12 mouse cellular contexts compared by ENCODE assay signal in genomic region chr13:94037313-94038051, GRCm38 (mm10). TPM values are rescaled to one million over a fixed set of nuclear protein-coding genes. Genes with fewer than 3 reads are reported as not detected.
DNase-seq lines count a peak whose midpoint lies in the region; ATAC-seq lines count a peak whose summit lies in the region.
"Had no signal": no experiment of that assay in that cellular context is flagged by ENCODE, and none has a peak within 500 bp of the region (broad histone marks: within the 10 kb centered on the region; RNA-seq: fewer than 3 reads in every experiment).

No protein-coding gene starts in this region.

- H3K27me3 ChIP-seq in forebrain, embryonic 12.5 days = 0 out of 2 replicates have a peak, but pooled peaks cover 4% of the 10 kb centered on the region
- H3K27me3 ChIP-seq: CH12.LX; embryonic facial prominence, embryonic 12.5 days had no signal

- no peak overlapping the region for H3K4me2 ChIP-seq in forebrain, embryonic 12.5 days
- H3K4me2 ChIP-seq: embryonic facial prominence, embryonic 12.5 days had no signal

- DNase-seq in kidney, adult 8-10 months = peak; percentile 4 to 40
- DNase-seq in kidney, adult 18-20 months = no peak
- DNase-seq in heart, postnatal 4 days = peak; percentile 50
- DNase-seq in lung, postnatal 14 days = peak; percentile 32
- no peak for DNase-seq in embryo, embryonic 11 days
- DNase-seq in layer of hippocampus, adult 18-20 months (ENCODE audit: low spot score in 2 of 2) = no peak
- no peak for DNase-seq in gastrocnemius, postnatal 25 days
- DNase-seq: adrenal gland, postnatal 36 days had no signal

- WGBS in forebrain, embryonic 12.5 days = 42% methylated on average over 6 of the region's 6 CpGs

- peaks cover 11% of the 10 kb centered on the region; the same call in 1 of the 2 replicates for H3K4me1 ChIP-seq in forebrain, embryonic 12.5 days
- H3K4me1 ChIP-seq: embryonic facial prominence, embryonic 12.5 days had no signal

- no peaks in the 10 kb centered on the region for H3K9me3 ChIP-seq in forebrain, embryonic 12.5 days
- H3K9me3 ChIP-seq: embryonic facial prominence, embryonic 12.5 days had no signal

- H3K36me3 ChIP-seq in forebrain, embryonic 12.5 days (replicated peaks) = no peaks in the 10 kb centered on the region
- H3K36me3 ChIP-seq: embryonic facial prominence, embryonic 12.5 days had no signal

- H3K27ac ChIP-seq in forebrain, embryonic 12.5 days = 0 out of 2 replicates have a peak overlapping the region, but pooled peaks have one; percentile 42
- H3K27ac ChIP-seq: embryonic facial prominence, embryonic 12.5 days; liver, embryonic 14.5 days had no signal

- H3K9ac ChIP-seq in forebrain, embryonic 12.5 days = no peak overlapping the region
- H3K9ac ChIP-seq: embryonic facial prominence, embryonic 12.5 days; liver, embryonic 14.5 days had no signal

- H3K4me3 ChIP-seq in forebrain, embryonic 12.5 days (replicated peaks) = no peak overlapping the region
- H3K4me3 ChIP-seq: embryonic facial prominence, embryonic 12.5 days had no signal

- no peak for ATAC-seq in forebrain, embryonic 12.5 days (ENCODE audit: low FRiP score)

RNA-seq across cellular contexts. Expression of gene Lhfpl2, which starts 20.1 kb away (rescaled TPM):
- polyA plus RNA-seq in forebrain, embryonic 12.5 days (2016; fragmentation: Nextera tagmentation; extraction: Ambion mirVana) = 17.5 and 21.3 TPM in 2 replicates
- 10 to 100 TPM; 33.9 to 42.2 TPM for total RNA-seq in heart, postnatal 4 days (2021)
- 10 to 100 TPM; 25.2 to 27.3 TPM for total RNA-seq in layer of hippocampus, adult 18-20 months (2021)
- 1 to 10 TPM; 5.3 to 6.7 TPM for total RNA-seq in gastrocnemius, postnatal 25 days (2021)
- total RNA-seq: CH12.LX had no signal

Comparison
In these comparisons a context has a peak if more than half of its experiments do, and no peak if none do; other contexts are left out.
1. DNase-seq: peak in kidney, adult 8-10 months (2 of 2), heart, postnatal 4 days (single experiment) and lung, postnatal 14 days (single experiment); none in kidney, adult 18-20 months (single experiment), embryo, embryonic 11 days (single experiment), layer of hippocampus, adult 18-20 months (0 of 2) and gastrocnemius, postnatal 25 days (single experiment).